Mouse (Mus musculus) olfactory bulb, adult 2 months (tissue): ENCODE data around the gene Itgax.

Source experiments
- CTCF ChIP-seq: fragments of 200-500 bp; IDR thresholded peaks from 2 replicates; pipeline ENCODE4 v1.5.1; 2012; ENCODE audit warnings: low read depth, mild to moderate bottlenecking, low read length, moderate library complexity; ENCODE audit not compliant: insufficient read depth
- POLR2A ChIP-seq: fragments of 200-500 bp; IDR thresholded peaks from 2 replicates; pipeline ENCODE4 v1.6.1; 2012; ENCODE audit warnings: mild to moderate bottlenecking, low read depth, low read length, moderate library complexity; ENCODE audit not compliant: insufficient read depth

GRCm38 (mm10) chr7:128110314-128110713 is 19.0 kb upstream of the Itgax start:
- no peak for TF ChIP-seq CTCF
- no peak for TF ChIP-seq POLR2A
